Mouse (Mus musculus): ENCODE measurements around the gene D11Wsu47e. TPM values are rescaled to one million over a fixed set of nuclear protein-coding genes. Genes with fewer than 3 reads are reported as not detected.

The D11Wsu47e gene
- 5.9 TPM for polyA plus RNA-seq (2014; fragmentation: Illumina TruSeq; extraction: RNeasy Lipid Tissue Mini Kit (QIAGEN cat#74804); ENCODE audit: insufficient read depth, low read depth, low replicate concordance)

DNA sequence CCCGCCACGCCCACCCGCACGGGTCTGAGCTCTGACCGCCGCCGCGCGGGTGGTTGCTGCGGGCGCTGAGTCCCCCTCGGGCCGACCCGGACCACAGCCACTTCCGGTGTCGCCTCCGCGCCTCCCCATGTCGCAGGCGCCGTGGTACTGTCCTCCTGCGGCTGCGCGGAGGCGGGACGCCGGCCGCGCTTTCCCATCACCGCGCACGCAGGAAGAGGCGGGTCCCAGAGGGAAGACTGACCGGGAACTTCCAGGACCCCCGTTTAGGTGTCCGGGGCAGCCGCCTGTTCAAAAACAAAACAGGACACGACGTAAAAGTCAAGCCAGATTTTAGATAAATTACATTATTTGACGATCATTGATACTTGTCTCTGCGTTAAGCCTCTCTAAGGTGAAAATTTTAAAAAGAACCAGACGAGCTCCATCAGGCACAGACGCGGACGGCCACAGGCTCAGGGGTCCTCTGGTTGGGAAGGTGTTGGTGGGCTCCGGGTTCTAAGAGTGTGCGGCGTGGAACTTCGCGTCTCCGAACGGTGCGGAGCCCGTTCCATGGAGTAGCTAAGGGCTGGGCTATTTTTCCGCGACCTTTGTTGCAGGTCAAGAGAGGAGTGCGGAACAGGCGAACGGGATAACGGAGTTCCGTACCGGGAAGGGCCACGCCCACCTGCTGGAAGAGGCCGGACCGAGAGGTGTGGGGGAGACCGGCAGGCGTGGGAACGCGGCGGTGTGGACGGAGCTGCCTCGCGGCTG, at the start of gene D11Wsu47e, which contains the start of gene Fam104a:
Gene D11Wsu47e (plus strand): TSS at position 456 of the 750 bp plus-strand sequence.
Gene Fam104a (minus strand): TSS at position 199 of the 750 bp plus-strand sequence.

GRCm38 (mm10) chr11:113648690-113649352, 35.4 kb upstream of the D11Wsu47e start, which contains the start of gene Cog1:
Gene Cog1, plus strand, starts transcription at chr11:113649169.

DNA sequence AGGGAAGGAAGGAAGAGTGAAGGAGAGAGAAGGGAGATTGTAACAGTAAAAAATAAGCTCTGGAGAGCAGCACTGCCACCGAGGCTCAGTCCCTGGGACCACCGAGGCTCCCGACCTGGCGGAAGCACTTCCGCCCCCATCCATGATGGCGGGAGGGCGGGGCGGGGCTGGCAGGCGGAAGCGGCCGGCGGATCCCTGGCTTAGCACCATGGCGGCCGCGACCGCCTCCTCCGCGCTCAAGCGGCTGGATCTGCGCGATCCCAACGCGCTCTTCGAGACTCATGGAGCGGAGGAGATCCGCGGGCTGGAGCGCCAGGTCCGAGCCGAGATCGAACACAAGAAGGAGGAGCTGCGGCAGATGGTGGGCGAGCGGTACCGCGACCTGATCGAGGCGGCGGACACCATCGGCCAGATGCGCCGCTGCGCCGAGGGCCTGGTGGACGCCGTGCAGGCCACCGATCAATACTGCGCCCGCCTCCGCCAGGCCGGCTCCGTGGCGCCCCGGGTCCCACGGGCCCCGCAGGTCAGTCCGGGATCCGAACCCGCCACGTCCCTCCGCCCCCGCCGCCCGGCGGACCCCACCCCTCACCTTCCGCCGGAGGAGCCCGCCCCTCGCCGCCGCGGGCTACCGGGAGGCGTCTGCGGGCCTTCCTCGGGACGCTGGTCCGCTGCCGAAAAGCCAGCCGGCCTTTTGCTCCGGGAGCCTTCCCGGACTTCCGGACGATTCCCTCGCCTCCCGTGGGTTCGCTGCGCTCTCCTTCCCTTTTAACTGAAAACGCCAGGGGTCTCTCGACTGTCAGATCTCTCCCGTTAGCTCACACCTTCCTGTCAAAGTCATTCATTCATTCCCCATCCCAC, 34.6 kb upstream of the D11Wsu47e start, which contains the start of gene Slc39a11:
Gene Slc39a11 (minus strand): TSS at position 727 of the 858 bp plus-strand sequence.

DNA sequence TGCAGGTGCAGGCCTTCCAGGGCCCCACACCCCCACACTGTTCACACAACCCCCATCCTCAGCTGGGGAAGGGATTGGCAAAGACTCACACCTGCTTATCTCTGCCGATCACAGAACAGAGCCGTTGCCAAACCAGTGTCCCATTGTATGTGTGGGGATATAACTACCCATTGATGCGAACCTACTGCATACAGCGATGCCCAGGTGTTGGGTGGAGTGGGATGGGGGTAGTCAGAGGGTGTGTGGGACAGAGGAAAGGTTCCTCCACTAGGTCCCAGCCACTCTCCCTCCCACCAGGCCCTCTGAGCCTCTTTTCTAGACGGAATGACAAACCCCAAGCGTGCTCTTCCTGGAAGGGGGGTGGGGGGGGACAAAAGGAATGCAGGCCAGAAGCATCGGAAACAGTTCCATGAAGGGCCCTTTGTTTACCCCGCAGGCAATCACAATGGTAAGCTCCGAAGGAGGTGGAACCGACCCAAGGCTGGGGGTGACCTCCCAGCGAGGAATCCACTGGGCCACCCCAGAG, 25.6 kb downstream of the D11Wsu47e start, which contains the start of gene Cpsf4l:
Gene Cpsf4l (minus strand): TSS at position 287 of the 526 bp plus-strand sequence.

Other genes starting within 250 kb of the D11Wsu47e start
- gene Sstr2, start 65.1 kb upstream of the D11Wsu47e start, polyA plus RNA-seq (2014; fragmentation: Illumina TruSeq; extraction: RNeasy Lipid Tissue Mini Kit (QIAGEN cat#74804); ENCODE audit: insufficient read depth, low read depth, low replicate concordance): 1.2 TPM
- 17.6 TPM for gene Cog1, start 35.2 kb upstream of the D11Wsu47e start, polyA plus RNA-seq (2014; fragmentation: Illumina TruSeq; extraction: RNeasy Lipid Tissue Mini Kit (QIAGEN cat#74804); ENCODE audit: insufficient read depth, low read depth, low replicate concordance)
- gene Slc39a11, start 34.3 kb upstream of the D11Wsu47e start, polyA plus RNA-seq (2014; fragmentation: Illumina TruSeq; extraction: RNeasy Lipid Tissue Mini Kit (QIAGEN cat#74804); ENCODE audit: insufficient read depth, low read depth, low replicate concordance): 8.8 TPM
- gene Fam104a, start 257 bp upstream of the D11Wsu47e start, polyA plus RNA-seq (2014; fragmentation: Illumina TruSeq; extraction: RNeasy Lipid Tissue Mini Kit (QIAGEN cat#74804); ENCODE audit: insufficient read depth, low read depth, low replicate concordance): 17.9 TPM
- gene Cpsf4l, start 25.6 kb downstream of the D11Wsu47e start, polyA plus RNA-seq (2014; fragmentation: Illumina TruSeq; extraction: RNeasy Lipid Tissue Mini Kit (QIAGEN cat#74804); ENCODE audit: insufficient read depth, low read depth, low replicate concordance): not detected
- 54.2 TPM for gene Cdc42ep4, start 67.5 kb downstream of the D11Wsu47e start, polyA plus RNA-seq (2014; fragmentation: Illumina TruSeq; extraction: RNeasy Lipid Tissue Mini Kit (QIAGEN cat#74804); ENCODE audit: insufficient read depth, low read depth, low replicate concordance)

All from lung, adult 10 weeks (tissue).